Mouse (Mus musculus): ENCODE measurements around the gene Usp39.

- TF ChIP-seq POLR2A (IDR thresholded peaks at IDR 0.05; ENCODE audit: insufficient read depth, low read depth, low read length) (no peak), CTCF (IDR thresholded peaks at IDR 0.05; ENCODE audit: insufficient read depth, low read depth, low read length) (no peak)
These were observed 21.0 kb downstream of the Usp39 start for GRCm38 (mm10) chr6:72323786-72324508.

Data from olfactory bulb, adult 2 months (tissue).